Mouse (Mus musculus) embryonic facial prominence, embryonic 14.5 days (tissue): ENCODE data around the gene Cd79a. TPM values are rescaled to one million over a fixed set of nuclear protein-coding genes. Genes with fewer than 3 reads are reported as not detected.

Experiments used
- ATAC-seq: fragments of 200-750 bp; cut with Nextera tagmentation; 2 replicates; pipeline ENCODE4 v1.8.0; 2017; ENCODE audit warnings: low read depth, moderate number of reproducible peaks, moderate TSS enrichment
- DNase-seq: peaks from one replicate; pipeline ENCODE4 v3.0.0-alpha.2; 2015; ENCODE audit warnings: low spot score
- H3K27ac ChIP-seq: fragments of 300-500 bp; sonication (generic); replicated peaks from 2 replicates; pipeline ENCODE4 v1.5.1; 2014; ENCODE audit warnings: low read depth, mild to moderate bottlenecking, low read length, moderate library complexity
- H3K27me3 ChIP-seq: fragments of 300-500 bp; sonication (generic); replicated peaks from 2 replicates; pipeline ENCODE4 v1.6.1; 2014; ENCODE audit warnings: low read length; ENCODE audit not compliant: control insufficient read depth, insufficient read depth
- H3K36me3 ChIP-seq: fragments of 300-500 bp; sonication (generic); 2 replicates; pipeline ENCODE4 v1.6.1; 2014; ENCODE audit warnings: low read length, mixed read lengths; ENCODE audit not compliant: control insufficient read depth, insufficient read depth
- H3K4me1 ChIP-seq: fragments of 300-500 bp; sonication (generic); 2 replicates; pipeline ENCODE4 v1.6.1; 2014; ENCODE audit warnings: antibody characterized with exemption, low read length; ENCODE audit not compliant: control insufficient read depth, insufficient read depth
- H3K4me2 ChIP-seq: fragments of 300-500 bp; sonication (generic); 2 replicates; pipeline ENCODE4 v1.6.1; 2014; ENCODE audit warnings: low read depth, mild to moderate bottlenecking, low read length, moderate library complexity, mixed read lengths
- H3K4me3 ChIP-seq: fragments of 300-500 bp; sonication (generic); 2 replicates; pipeline ENCODE4 v1.5.1; 2014; ENCODE audit warnings: low read depth, mild to moderate bottlenecking, low read length
- H3K9ac ChIP-seq: fragments of 300-500 bp; sonication (generic); 2 replicates; pipeline ENCODE4 v1.6.1; 2014; ENCODE audit warnings: low read depth, mild to moderate bottlenecking, low read length, moderate library complexity, mixed read lengths
- H3K9me3 ChIP-seq: fragments of 300-500 bp; sonication (generic); 2 replicates; pipeline ENCODE4 v1.6.1; 2016; ENCODE audit warnings: low read length; ENCODE audit not compliant: control insufficient read depth
- WGBS: fragments of 180-500 bp; shearing (Covaris S2); extraction: QIAGEN DNeasy Blood & Tissue Kit; methylation state at CpG from one replicate; pipeline ENCODE4 v1.1.7; 2014; 5-methylcytosine and 5-hydroxymethylcytosine counted together
- polyA plus RNA-seq: library from polyadenylated mRNA; unstranded; fragments of >200 nt; fragmentation: Nextera tagmentation; extraction: Ambion mirVana; gene quantifications from 2 replicates; pipeline ENCODE4 v1.2.1, GENCODE M21; 2014

Cd79a gene
- polyA plus RNA-seq, 1 experiment from 2014 or later: 0.35 TPM

- DNase-seq: peak; percentile 70
- Histone ChIP-seq H3K9me3 (no peaks in the 10 kb centered on the region), H3K4me2 (no peak overlapping the region), H3K4me3 (no peak overlapping the region), H3K27me3 (peaks cover 100% of the 10 kb centered on the region), H3K9ac (no peak overlapping the region), H3K36me3 (no peaks in the 10 kb centered on the region), H3K4me1 (peaks cover 1% of the 10 kb centered on the region; the same call in 1 of the 2 replicates), H3K27ac (no peak overlapping the region)
- WGBS: 2% methylated on average over 8 of the region's 8 CpGs
- peak; percentile 51; the same call in 1 of the 2 replicates for ATAC-seq
Observed at GRCm38 (mm10) chr7:24949958-24950623, 52.9 kb downstream of the Cd79a start.

Other genes with a start within 250 kb of the Cd79a start
- not detected in 2 replicates for gene Tex101, start 220.7 kb upstream of the Cd79a start, polyA plus RNA-seq
- not detected in 2 replicates for gene BC049730, start 188.1 kb upstream of the Cd79a start, polyA plus RNA-seq
- not detected in 2 replicates for gene Gm4763, start 170.5 kb upstream of the Cd79a start, polyA plus RNA-seq
- gene Cd177, start 137.1 kb upstream of the Cd79a start, polyA plus RNA-seq: 0.70 and 0.98 TPM in 2 replicates
- gene Ceacam10, start 120.2 kb upstream of the Cd79a start, polyA plus RNA-seq: 0.46 and 0.56 TPM in 2 replicates
- gene Gm9844, start 35.2 kb upstream of the Cd79a start, polyA plus RNA-seq: 14.7 and 16.4 TPM in 2 replicates
- not detected in 2 replicates for gene Lypd4, start 27.4 kb upstream of the Cd79a start, polyA plus RNA-seq
- gene Dmrtc2, start 27.3 kb upstream of the Cd79a start, polyA plus RNA-seq: not detected in 2 replicates
- gene Rps19, start 13.0 kb upstream of the Cd79a start, polyA plus RNA-seq: 3,017 and 3,062 TPM in 2 replicates
- gene Arhgef1, start 5.5 kb downstream of the Cd79a start, polyA plus RNA-seq: 86.7 and 89.3 TPM in 2 replicates
- gene Gm4881, start 47.1 kb downstream of the Cd79a start, polyA plus RNA-seq: not detected in 2 replicates
- 218 and 219 TPM in 2 replicates for gene Rabac1, start 75.4 kb downstream of the Cd79a start, polyA plus RNA-seq
- 7.2 and 9.0 TPM in 2 replicates for gene Atp1a3, start 108.6 kb downstream of the Cd79a start, polyA plus RNA-seq
- gene Grik5, start 175.0 kb downstream of the Cd79a start, polyA plus RNA-seq: 7.0 and 8.3 TPM in 2 replicates
- 24.1 and 25.2 TPM in 2 replicates for gene Zfp574, start 175.2 kb downstream of the Cd79a start, polyA plus RNA-seq